Mouse (Mus musculus) spleen, adult 2 months (tissue): ENCODE measurements at regions not wholly inside any gene's neighbourhood (a gene's known extent, or its start where the extent isn't known, plus 50 kb on each side); places are given as distances from the start of the nearest gene placed in this dataset.

Source experiments
- DNase-seq, 2 experiments: peaks; one replicate each; pipeline versions ENCODE4 v3.0.0 to v3.0.0-alpha.2; 2012 to 2021; ENCODE audit warnings: low spot score in 2 of 2, low read depth in 1 of 2
- H3K27ac ChIP-seq: fragments of 200-500 bp; 2 replicates; pipeline ENCODE4 v1.5.1; 2012; ENCODE audit warnings: low read length, inconsistent platforms; ENCODE audit not compliant: insufficient read depth
- H3K27me3 ChIP-seq: fragments of 200-500 bp; 2 replicates; pipeline ENCODE4 v1.6.1; 2012; ENCODE audit warnings: mild to moderate bottlenecking, moderate library complexity, low read length, inconsistent platforms; ENCODE audit not compliant: control insufficient read depth, insufficient read depth
- H3K36me3 ChIP-seq: fragments of 200-500 bp; 2 replicates; pipeline ENCODE4 v1.6.1; 2012; ENCODE audit warnings: mild to moderate bottlenecking, low read length, inconsistent platforms; ENCODE audit not compliant: control insufficient read depth, insufficient read depth
- H3K4me1 ChIP-seq: fragments of 200-500 bp; 2 replicates; pipeline ENCODE4 v1.6.1; 2011; ENCODE audit warnings: inconsistent platforms; ENCODE audit not compliant: control insufficient read depth, insufficient read depth, insufficient read length
- H3K4me3 ChIP-seq: fragments of 200-500 bp; 2 replicates; pipeline ENCODE4 v1.5.1; 2011; ENCODE audit warnings: mild to moderate bottlenecking, inconsistent platforms; ENCODE audit not compliant: insufficient read depth, insufficient read length; ENCODE audit errors: extremely low read depth
- CTCF ChIP-seq: fragments of 200-500 bp; IDR thresholded peaks from 2 replicates; pipeline ENCODE4 v1.5.1; 2011; ENCODE audit warnings: mild to moderate bottlenecking, inconsistent platforms; ENCODE audit not compliant: insufficient read depth, insufficient read length, insufficient replicate concordance; ENCODE audit errors: extremely low read depth
- POLR2A ChIP-seq: fragments of 200-500 bp; IDR thresholded peaks from 2 replicates; pipeline ENCODE4 v1.6.1; 2011; ENCODE audit warnings: low read depth, low read length, inconsistent platforms
- WGBS: fragments of 180-500 bp; shearing (Covaris S2); methylation state at CpG from one replicate; pipeline ENCODE4 v1.1.7; 2018; 5-methylcytosine and 5-hydroxymethylcytosine counted together

GRCm38 (mm10) chr8:44257051-44257450 is 547.2 kb upstream of the Adam34 start:
- H3K36me3 ChIP-seq, result no peaks in the 10 kb centered on the region
- H3K27ac ChIP-seq, result no peak overlapping the region
- no peaks in the 10 kb centered on the region for H3K27me3 ChIP-seq
- 76% methylated on average over 6 of the region's 6 CpGs for WGBS
- DNase-seq, result no peak
- no peak overlapping the region for H3K4me3 ChIP-seq
- H3K4me1 ChIP-seq, result no peaks in the 10 kb centered on the region
- TF ChIP-seq CTCF, result no peak
- no peak for TF ChIP-seq POLR2A

- TF ChIP-seq CTCF (no peak), POLR2A (no peak)
- Histone ChIP-seq H3K36me3 (no peaks in the 10 kb centered on the region), H3K4me3 (no peak overlapping the region), H3K27ac (no peak overlapping the region), H3K4me1 (no peaks in the 10 kb centered on the region), H3K27me3 (no peaks in the 10 kb centered on the region)
- 74% methylated on average over 4 of the region's 4 CpGs for WGBS
- no peak for DNase-seq
These were observed 551.2 kb upstream of the Adam34 start for GRCm38 (mm10) chr8:44261039-44261438.

- Histone ChIP-seq H3K27ac (no peak overlapping the region), H3K36me3 (no peaks in the 10 kb centered on the region), H3K4me1 (no peaks in the 10 kb centered on the region), H3K4me3 (no peak overlapping the region), H3K27me3 (no peaks in the 10 kb centered on the region)
- no peak for DNase-seq
- 76% methylated on average over 4 of the region's 4 CpGs for WGBS
- no peak for TF ChIP-seq POLR2A
- TF ChIP-seq CTCF, result no peak
These were observed 563.5 kb upstream of the Adam34 start for GRCm38 (mm10) chr8:44273300-44273699.

- Histone ChIP-seq H3K4me3 (no peak overlapping the region), H3K27me3 (no peaks in the 10 kb centered on the region), H3K4me1 (no peaks in the 10 kb centered on the region), H3K27ac (no peak overlapping the region), H3K36me3 (no peaks in the 10 kb centered on the region)
- DNase-seq, result no peak
- TF ChIP-seq POLR2A, result no peak
- TF ChIP-seq CTCF, result no peak
These were observed 608.4 kb upstream of the Adam34 start for GRCm38 (mm10) chr8:44318216-44318615.

- TF ChIP-seq CTCF (no peak), POLR2A (no peak)
- Histone ChIP-seq H3K4me1 (no peaks in the 10 kb centered on the region), H3K4me3 (no peak overlapping the region), H3K27me3 (no peaks in the 10 kb centered on the region), H3K36me3 (no peaks in the 10 kb centered on the region), H3K27ac (no peak overlapping the region)
- 88% methylated on average over 6 of the region's 6 CpGs for WGBS
- DNase-seq, result no peak
These were observed 600.8 kb upstream of the Fat1 start for GRCm38 (mm10) chr8:44334323-44334993.

GRCm38 (mm10) chr8:44343401-44343800 is 591.8 kb upstream of the Fat1 start:
- no peaks in the 10 kb centered on the region for H3K27me3 ChIP-seq
- no peak overlapping the region for H3K4me3 ChIP-seq
- DNase-seq, result no peak
- no peaks in the 10 kb centered on the region for H3K4me1 ChIP-seq
- H3K36me3 ChIP-seq, result no peaks in the 10 kb centered on the region
- TF ChIP-seq CTCF (no peak), POLR2A (no peak)
- H3K27ac ChIP-seq, result no peak overlapping the region
- WGBS, result 87% methylated on average over 2 of the region's 2 CpGs

- 66% methylated on average over 2 of the region's 2 CpGs for WGBS
- Histone ChIP-seq H3K4me1 (no peaks in the 10 kb centered on the region), H3K27me3 (no peaks in the 10 kb centered on the region), H3K27ac (no peak overlapping the region), H3K36me3 (no peaks in the 10 kb centered on the region), H3K4me3 (no peak overlapping the region)
- TF ChIP-seq POLR2A (no peak), CTCF (no peak)
- DNase-seq, result no peak
These were observed 591.3 kb upstream of the Fat1 start for GRCm38 (mm10) chr8:44343924-44344323.

GRCm38 (mm10) chr8:44347412-44347811 is 587.8 kb upstream of the Fat1 start:
- no peak overlapping the region for H3K4me3 ChIP-seq
- DNase-seq, result no peak
- whole genome bisulfite sequencing, result 85% methylated on average over 1 of the region's 1 CpGs
- H3K4me1 ChIP-seq, result no peaks in the 10 kb centered on the region
- H3K27me3 ChIP-seq, result no peaks in the 10 kb centered on the region
- H3K27ac ChIP-seq, result no peak overlapping the region
- TF ChIP-seq POLR2A (no peak), CTCF (no peak)
- H3K36me3 ChIP-seq, result no peaks in the 10 kb centered on the region
